Mouse (Mus musculus) left cerebral cortex, adult 18-20 months (tissue): ENCODE results near the gene Ppm1e. TPM values are rescaled to one million over a fixed set of nuclear protein-coding genes. Genes with fewer than 3 reads are reported as not detected.

ENCODE experiments used
- DNase-seq, 2 experiments: peaks; one replicate each; pipeline ENCODE4 v3.0.0; 2021 to 2022; ENCODE audit warnings: low spot score in 2 of 2, mixed read lengths in 1 of 2
- total RNA-seq, 2 experiments: library from RNA; stranded (reverse); gene quantifications; 2 replicates each; pipeline ENCODE4 v1.2.3; 2021

Ppm1e gene
- total RNA-seq, 2 experiments from 2014 or later = 134 to 135 TPM

- DNase-seq = no peak
Observed at GRCm38 (mm10) chr11:87254149-87254548, 104.7 kb downstream of the Ppm1e start.

- DNase-seq = no peak
Observed at GRCm38 (mm10) chr11:87253294-87253693, 105.5 kb downstream of the Ppm1e start.

DNA sequence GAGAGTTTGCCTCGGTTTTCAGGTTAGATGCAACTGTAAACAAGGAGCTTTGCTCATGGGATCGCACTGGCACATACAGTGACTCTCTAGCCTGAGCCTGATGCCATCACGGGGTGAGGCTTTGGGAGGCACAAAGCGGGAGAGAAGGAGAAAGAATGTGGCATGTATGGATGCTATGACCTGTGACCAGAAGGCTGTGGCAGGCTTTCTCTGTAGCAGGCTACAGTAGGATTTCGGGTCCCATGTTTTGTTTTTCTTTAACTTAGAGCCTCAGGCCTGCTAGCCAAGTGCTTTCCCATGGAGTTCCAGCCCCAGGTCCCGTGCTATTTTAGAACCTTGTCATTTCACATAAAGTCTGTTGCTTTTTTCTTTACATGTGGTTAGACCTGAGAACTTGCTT is 108.7 kb downstream of the Ppm1e start:
- DNase-seq = no peak

GRCm38 (mm10) chr11:87247494-87247866 is 111.3 kb downstream of the Ppm1e start:
- DNase-seq = no peak

DNA sequence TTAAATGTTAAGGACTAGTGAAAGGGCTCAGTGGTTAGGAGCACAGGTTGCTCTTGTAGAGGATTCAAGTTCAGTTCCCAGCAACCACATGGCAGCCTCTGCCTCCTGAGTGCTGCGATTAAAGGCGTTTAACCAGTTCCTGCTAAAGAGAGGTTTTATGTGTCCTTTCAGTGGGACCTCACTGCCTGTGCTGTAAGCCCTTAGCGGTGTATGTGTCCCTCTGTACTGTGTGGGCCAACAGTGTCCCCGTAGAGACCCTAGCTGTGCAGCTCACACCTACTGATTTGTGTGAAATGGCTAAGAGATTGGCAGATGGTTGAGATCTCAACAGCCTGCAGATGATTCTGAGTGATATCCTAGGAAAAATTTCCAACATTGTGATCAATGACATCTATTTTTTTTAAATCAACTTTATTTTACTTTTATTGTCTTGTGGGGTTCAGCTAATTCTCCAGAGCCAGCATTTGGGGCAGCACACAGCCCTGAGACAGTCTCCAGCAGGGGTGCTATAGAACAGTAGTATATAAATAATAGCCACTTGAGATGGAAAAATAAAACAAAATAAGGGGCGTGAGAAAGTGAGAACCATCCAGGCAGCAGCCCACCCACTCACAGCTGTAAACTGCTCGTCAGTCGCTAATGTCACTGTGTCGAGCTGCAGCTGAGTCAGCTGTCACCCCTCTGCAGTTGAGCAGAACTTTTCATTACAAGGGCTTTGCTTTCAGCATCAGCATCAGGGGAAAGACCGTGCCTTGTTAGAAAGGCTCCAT is 111.9 kb downstream of the Ppm1e start:
- DNase-seq = no peak

- DNase-seq = no peak
Observed at GRCm38 (mm10) chr11:87246107-87246651, 112.6 kb downstream of the Ppm1e start.

GRCm38 (mm10) chr11:87245171-87245840 is 113.5 kb downstream of the Ppm1e start:
- no peak for DNase-seq

- peak; percentile 28 to 35 for DNase-seq
Observed at GRCm38 (mm10) chr11:87241256-87241655, 117.6 kb downstream of the Ppm1e start.

GRCm38 (mm10) chr11:87240833-87241215 is 118.0 kb downstream of the Ppm1e start:
- DNase-seq = no peak

- DNase-seq = no peak
Observed at GRCm38 (mm10) chr11:87240141-87240832, 118.5 kb downstream of the Ppm1e start.

GRCm38 (mm10) chr11:87238891-87239530 is 119.8 kb downstream of the Ppm1e start:
- DNase-seq = peak in 1 of 2 experiments; percentile 51

DNA sequence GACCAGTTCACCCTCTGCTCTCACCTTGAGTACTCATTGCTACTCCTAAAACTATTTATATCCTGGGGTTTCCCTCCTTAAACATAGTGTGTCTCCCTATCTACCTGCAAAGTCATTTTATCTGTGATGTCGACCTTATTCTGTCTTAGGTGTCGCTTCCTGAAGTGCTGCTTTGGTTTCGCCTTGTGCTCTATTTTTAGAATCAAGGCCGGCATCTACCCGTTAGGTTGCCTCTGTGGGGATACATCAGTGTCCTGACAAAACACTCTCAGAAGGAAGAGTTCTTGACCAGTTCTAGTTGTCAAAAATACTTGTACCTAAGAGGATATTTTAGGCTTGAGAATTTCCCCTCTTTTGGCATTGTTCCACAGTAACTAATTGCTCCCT is 123.3 kb downstream of the Ppm1e start:
- DNase-seq = no peak

DNA sequence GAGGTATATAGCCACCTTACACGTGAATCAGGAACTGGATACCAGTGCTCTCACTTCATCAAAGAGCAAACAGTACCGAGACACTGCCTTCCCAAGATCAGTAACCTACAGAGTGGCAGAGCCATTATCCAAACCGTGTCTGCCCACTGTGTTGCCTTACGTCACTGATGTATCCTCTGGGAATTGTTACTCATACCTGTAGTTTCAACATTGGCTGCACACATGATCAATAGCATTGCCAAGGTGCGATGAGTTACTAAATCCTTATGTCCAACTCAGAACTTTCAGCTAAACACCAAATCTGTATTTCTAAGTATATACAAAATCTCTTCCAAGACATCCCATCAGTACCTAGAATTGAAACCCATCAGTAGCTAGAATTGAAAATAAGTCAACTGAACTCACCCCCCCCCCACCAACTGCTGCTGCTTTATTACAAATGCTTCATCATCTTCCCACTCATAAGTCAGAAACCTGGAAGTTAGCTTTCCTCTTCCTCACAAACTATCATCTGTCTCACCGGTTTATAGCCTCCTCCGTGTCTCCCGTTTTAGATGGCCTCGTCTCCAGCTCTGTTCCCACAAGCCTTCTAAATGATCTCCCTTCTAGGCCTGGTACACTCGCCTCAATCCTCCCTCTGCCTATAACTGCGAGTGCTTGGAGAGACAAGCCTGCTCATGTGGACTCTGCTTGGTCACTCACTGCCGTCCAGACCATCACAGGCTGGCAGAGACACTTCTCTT is 123.9 kb downstream of the Ppm1e start:
- peak; percentile 23 to 40 for DNase-seq

GRCm38 (mm10) chr11:87233377-87233776 is 125.4 kb downstream of the Ppm1e start:
- no peak for DNase-seq

DNA sequence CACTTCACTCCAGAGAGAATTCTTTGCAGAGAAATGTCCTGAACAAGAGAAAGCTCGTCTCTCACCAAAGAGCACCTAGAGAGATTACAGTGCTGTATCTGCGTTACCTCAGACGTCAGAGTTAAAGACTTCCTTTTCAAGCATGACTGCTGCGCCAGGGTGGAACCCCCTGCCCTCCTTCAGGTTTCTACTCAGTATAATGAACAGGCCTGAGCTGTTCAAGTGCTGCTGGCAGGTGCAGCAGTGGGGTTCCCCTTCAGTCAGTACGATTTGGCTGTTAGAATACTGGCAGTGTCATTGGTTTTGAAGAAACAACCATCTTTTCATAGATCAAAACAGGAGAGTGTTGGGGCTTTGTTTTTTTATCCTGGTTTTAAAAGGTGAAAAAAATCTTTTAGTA is 131.8 kb downstream of the Ppm1e start:
- no peak for DNase-seq

GRCm38 (mm10) chr11:87222686-87223085 is 136.1 kb downstream of the Ppm1e start:
- no peak for DNase-seq

GRCm38 (mm10) chr11:87212313-87212712 is 146.5 kb downstream of the Ppm1e start:
- no peak for DNase-seq
